Mouse (Mus musculus) urinary bladder, postnatal 36 days (tissue): ENCODE measurements around the gene Rasip1.
A peak's percentile ranks its signal among the peaks of the same experiment; 100 is the strongest.

Experiments
- DNase-seq, 2 experiments: peaks; one replicate each; pipeline ENCODE4 v3.0.0; 2022; ENCODE audit warnings: low spot score in 2 of 2, mixed read lengths in 1 of 2

Gene Rasip1

DNA sequence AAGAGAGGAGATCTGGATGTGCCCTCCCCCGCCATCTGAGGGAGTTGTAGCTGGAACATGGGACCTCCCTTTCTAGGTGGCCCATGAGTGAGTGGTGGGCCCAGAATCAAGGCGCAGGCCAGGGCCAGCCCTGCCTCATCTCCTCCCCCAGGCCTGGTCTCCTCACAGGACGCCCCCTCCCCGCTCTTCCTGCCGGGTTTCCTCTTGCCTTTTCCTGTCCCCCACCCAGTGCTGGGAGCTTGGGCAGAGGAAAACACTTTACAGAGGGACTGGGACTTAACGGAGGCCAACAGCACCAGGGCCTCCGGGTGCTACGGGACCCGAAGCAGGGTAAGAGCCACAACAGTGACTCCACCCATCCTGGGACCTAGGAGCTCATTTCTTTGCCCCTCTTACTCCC lies at the start of gene Rasip1:
Gene Rasip1, plus strand, starts transcription at position 228 of the 400 bp plus-strand sequence.
- no peak for DNase-seq

GRCm38 (mm10) chr7:45585923-45586322 lies 41.4 kb upstream of the Rasip1 start:
- DNase-seq = no peak

GRCm38 (mm10) chr7:45587631-45588592 lies 39.4 kb upstream of the Rasip1 start:
- DNase-seq = no peak

DNA sequence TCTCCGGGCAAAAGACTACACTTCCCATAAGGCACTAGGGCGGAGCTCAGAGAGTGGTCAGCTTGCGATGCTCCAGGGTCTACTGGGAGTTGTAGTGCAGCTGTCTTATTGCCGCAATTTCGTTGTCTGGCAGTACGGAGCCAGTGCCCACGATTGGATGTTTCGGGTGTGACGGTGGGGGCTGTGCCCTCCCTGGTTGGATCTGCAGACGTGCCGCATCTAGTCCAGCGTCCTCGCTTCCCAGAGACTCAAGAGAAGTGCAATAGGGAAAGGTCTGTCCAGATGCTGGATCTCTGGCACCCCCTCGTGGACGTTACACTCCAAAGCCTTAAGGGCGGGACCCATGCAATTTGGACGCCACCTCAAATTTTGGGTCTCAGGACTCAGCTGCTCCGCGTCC lies 38.1 kb upstream of the Rasip1 start:
- DNase-seq = peak; percentile 86 to 94

DNA sequence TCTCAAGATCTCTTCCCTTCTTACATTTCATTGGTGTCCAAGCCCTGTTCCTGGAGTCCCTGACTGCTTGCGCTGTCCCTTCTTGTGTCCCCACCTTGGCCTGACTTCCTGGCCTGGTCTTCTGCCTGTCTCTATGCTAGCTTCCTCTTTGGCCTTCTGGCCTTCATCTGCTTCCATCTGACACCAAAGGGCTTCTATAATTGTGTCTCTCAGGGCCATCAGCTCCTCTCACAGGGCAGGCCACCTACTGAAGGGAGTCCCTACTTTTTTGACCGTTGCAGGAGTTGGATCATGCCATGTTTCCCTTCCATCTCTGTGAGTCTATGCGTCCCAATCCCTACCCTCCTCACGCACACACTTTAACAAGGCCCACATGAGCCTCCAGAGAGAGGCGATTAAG lies 37.4 kb upstream of the Rasip1 start:
- no peak for DNase-seq

DNA sequence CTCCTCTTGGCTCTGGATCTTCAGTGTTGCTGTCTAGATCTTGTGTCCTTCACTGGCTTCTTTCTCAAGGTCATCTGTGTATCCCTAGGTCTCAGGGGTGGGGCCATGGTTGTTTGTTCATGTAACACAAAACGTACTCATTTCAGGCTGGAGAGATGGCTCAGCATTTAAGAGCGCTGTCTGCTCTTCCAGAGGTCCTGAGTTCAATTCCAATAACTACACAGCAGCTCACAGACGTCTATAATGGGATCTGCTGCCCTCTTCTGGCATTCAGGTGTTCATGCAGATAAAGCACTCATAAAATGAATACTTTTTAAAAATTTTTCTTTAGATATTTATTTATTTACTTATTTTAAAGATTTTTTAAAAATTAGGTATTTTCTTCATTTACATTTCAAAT lies 36.4 kb upstream of the Rasip1 start:
- DNase-seq = no peak

- DNase-seq = no peak
Observed at GRCm38 (mm10) chr7:45591880-45592279, 35.4 kb upstream of the Rasip1 start.

DNA sequence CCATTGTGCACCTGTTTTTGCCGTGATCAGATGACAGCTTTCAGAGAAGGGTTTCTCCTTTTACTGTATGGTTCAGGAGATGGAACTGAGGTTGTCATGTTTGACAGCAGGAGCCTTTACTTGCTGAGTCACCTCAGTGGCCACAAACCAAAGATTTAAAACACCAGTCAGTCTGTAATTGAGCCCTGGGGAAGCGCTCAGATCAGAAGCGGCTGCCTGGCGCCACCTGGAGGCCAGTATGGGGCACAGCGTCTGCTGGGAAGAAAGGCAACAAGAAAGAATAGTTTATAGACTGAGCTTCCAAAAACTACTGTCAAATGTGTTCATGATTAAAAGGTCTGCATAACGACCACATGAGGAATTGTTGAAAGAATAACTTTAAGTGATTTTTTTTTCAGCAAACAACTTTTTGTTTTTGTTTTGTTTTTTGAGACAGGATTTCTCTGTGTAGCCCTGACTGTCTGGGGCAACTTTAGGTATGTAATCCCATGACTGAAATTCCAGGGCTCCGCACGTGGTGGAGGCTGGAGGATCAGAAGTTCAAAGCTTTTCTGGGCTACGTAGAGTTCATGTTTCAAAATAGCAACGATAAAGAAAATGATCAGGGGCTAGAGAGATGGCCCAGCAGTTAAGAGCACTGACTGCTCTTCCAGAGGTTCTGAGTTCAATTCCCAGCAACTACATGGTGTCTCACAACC lies 34.0 kb upstream of the Rasip1 start:
- peak; percentile 51 to 72 for DNase-seq

DNA sequence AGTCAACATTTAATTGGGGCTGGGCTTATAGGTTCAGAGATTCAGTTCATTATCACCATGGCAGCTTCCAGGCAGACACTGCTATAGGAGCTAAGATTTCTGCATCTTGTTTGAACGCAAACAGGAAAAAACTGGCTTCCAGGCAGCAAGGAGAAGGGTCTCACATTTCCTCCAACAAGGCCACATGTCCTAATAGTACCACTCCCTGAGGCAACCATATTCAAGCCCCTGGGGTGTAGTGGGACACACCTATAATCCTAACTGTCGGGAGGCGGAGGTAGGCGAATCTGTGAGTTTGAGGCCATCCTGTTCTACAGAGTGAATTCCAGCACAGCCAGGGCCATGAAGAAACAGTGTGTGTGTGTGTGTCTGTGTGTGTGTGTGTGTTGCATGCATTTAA lies 32.1 kb upstream of the Rasip1 start:
- DNase-seq = no peak

DNA sequence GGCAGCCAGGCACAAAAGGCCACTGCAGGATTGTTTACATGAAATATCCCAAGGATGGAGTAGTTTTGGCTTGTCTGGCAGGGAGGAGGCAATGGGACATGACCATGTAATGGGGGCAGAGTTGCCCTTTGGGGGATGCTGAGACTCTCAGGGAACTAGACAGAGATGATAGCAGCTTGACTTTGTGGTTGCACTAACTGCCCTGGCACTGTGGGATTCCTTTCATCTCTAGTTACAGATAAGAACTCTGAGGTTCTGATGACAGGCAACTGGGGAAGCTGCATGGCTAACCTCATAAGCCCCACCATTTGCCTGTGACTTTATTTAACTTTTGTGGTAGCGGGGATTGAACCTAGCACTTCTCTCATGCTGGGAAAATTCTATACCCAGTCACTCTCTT lies 31.2 kb upstream of the Rasip1 start:
- no peak for DNase-seq

GRCm38 (mm10) chr7:45597013-45597412 lies 30.3 kb upstream of the Rasip1 start:
- no peak for DNase-seq

DNA sequence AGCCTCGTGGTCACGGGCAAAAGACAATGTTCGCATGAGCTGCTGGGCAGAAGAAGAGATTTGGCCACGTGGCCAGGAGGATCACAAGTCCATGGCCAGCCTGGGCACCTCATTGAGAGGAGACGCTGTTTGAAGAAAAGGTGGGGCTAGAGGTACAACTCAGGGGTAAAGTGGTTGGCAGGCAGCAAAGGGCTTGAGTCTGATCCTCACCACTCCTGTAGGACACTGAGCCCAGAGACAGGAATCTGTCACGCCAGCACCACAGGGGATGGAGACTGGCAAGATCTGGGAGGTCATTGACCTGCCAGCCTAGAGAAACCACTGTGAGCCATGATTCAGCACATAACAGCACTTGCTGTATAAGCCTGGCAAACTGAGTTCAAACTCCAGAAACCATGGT lies 29.8 kb upstream of the Rasip1 start:
- DNase-seq = no peak

GRCm38 (mm10) chr7:45598960-45599879 lies 28.1 kb upstream of the Rasip1 start:
- no peak for DNase-seq

DNA sequence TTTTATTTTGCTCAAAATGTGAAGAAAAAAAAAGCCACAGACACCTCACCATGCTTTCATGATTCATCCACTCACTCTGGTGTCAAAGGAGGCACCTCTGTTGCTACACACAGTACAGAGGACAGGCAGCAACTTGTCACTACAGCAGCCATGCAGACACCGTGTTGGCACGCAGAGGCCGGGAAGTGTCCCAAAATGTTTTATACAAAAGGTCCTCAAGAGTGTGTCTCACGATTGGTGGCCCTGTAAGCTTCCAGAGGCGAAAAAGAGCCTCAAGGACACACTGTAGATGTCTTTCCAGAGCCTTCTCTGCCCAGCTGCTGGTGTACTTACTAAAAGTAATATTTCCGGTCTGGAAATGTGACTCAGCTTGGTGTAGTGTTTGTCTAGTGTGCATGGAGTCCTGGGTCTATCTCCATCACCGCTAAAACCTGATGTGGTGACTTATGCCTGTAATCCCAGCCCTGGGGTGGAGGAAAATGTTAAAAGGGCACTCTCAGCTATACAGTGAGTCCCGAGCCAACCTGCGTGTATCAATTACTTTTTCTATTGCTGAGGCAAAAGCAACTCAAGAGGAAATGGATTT lies 21.5 kb upstream of the Rasip1 start:
- DNase-seq = no peak

DNA sequence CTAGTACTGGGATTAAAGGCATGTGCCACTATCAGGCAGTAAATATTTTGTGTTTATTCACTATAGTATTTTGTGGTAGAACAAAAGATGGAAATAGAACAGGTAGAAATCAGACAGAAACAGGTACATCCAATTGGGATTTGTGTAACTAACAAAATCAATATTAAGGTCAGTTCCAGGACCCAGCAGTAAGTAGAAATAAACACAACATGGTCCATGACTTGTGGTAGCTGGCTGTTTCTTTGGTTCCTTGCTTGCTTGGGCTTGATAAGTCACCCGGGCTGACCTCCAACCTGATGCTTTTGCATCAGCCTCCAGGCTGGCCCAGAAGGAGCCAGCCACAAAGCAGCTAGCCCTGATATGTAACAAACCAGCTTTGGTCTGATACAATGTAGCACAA lies 17.8 kb upstream of the Rasip1 start:
- no peak for DNase-seq

GRCm38 (mm10) chr7:45616277-45616676 lies 11.0 kb upstream of the Rasip1 start:
- no peak for DNase-seq

DNA sequence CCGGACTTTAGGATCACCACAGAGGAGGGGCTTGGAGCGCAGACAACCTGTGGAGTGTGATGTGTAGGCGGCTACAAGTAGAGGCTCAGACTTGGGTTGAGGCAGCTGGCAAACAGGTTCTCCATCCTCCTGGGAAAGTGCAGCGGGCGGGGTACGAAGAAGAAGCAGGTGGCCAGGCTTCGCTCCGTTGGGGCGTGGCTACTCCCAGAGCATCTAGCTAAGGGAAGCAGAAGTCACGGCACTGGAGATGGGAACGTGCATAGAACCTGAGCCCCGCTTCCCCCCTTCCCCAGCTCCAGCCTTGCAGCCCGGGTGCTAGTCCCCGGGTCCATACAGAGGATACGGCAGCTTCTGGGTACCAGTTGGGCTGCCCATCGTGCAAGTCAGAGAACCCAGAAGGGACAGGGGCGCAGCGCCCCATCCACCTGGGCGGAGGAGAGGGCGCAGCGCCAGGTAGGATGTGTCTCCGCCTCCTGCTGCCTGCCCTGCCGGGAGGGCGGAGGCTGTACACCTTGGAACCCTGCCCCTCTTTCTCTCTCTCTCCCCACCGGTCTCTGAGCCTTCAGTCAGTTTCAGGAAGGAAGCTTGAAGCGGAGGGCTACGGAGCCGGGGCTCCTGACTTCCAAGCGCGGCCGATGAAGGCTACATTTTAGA lies 10.1 kb upstream of the Rasip1 start, which contains the start of gene Fut1:
Gene Fut1, plus strand, starts transcription at position 248 of the 654 bp plus-strand sequence.
- DNase-seq = no peak

DNA sequence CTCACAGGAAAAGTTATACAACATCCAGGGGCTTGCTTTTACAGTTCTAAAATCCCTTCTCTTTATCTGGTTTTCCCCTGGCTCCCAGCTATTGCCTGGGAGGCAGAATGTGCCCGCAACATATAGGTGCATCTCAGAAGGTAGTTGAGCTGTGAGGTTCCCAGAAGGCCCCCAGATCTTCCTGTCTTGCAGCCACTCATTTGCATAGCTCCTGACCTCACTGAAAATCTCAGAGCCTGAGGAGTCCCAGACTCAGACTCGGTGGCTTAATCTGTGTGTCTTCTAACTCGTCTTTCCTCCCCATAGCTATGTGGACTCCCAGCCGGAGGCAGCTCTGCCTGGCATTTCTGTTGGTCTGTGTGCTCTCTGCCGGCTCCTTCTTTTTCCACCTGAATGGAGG lies 9.0 kb upstream of the Rasip1 start:
- DNase-seq = no peak

GRCm38 (mm10) chr7:45619592-45619991 lies 7.7 kb upstream of the Rasip1 start:
- no peak for DNase-seq

- DNase-seq = no peak
Observed at GRCm38 (mm10) chr7:45621443-45621842, 5.8 kb upstream of the Rasip1 start, which contains the start of gene Izumo1. Izumo1 (plus strand) TSS chr7:45621811.

DNA sequence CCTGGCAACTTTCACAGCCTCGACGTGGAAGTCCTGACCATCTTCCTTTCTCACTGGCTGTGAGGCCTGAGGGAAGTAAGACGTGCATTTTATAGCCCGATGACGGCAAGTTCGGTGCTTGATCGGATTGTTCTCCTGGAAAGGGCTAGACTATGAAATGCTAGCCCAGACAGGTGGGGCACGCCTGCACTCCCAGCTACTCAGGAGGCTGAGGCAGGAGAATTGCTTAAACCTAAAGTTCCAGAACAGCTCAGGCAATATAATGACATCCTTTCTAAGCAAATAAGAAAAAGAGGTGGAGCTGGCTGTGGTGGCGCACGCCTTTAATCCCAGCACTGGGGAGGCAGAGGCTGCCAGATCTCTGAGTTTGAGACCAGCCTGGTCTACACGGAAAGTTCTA lies 3.8 kb upstream of the Rasip1 start:
- DNase-seq = no peak
